Mouse (Mus musculus) heart, adult 2 months (tissue): ENCODE results near the gene Grik2. TPM values are rescaled to one million over a fixed set of nuclear protein-coding genes. Genes with fewer than 3 reads are reported as not detected.

Source experiments
- DNase-seq, 2 experiments: peaks; one replicate each; pipeline ENCODE4 v3.0.0; 2021
- H3K27ac ChIP-seq: fragments of 200-600 bp; 2 replicates; pipeline ENCODE4 v1.8.1; 2022
- H3K27me3 ChIP-seq: fragments of 200-500 bp; 2 replicates; pipeline ENCODE4 v1.6.1; 2012; ENCODE audit warnings: mild to moderate bottlenecking, low read length, inconsistent platforms, mixed read lengths; ENCODE audit not compliant: control insufficient read depth, insufficient read depth
- H3K36me3 ChIP-seq: fragments of 200-500 bp; 2 replicates; pipeline ENCODE4 v1.6.1; 2012; ENCODE audit warnings: low read length, inconsistent platforms; ENCODE audit not compliant: control insufficient read depth, insufficient read depth
- H3K4me1 ChIP-seq: fragments of 200-500 bp; 2 replicates; pipeline ENCODE4 v1.6.1; 2011; ENCODE audit warnings: low read length; ENCODE audit not compliant: control insufficient read depth, insufficient read depth
- H3K4me3 ChIP-seq: fragments of 200-600 bp; 2 replicates; pipeline ENCODE4 v1.8.1; 2022
- H3K79me2 ChIP-seq: fragments of 200-500 bp; replicated peaks from 2 replicates; pipeline ENCODE4 v1.6.1; 2012; ENCODE audit warnings: mild to moderate bottlenecking, inconsistent platforms, low read length, moderate library complexity, mixed read lengths; ENCODE audit not compliant: control insufficient read depth, insufficient read depth
- H3K9ac ChIP-seq: fragments of 200-500 bp; 2 replicates; pipeline ENCODE4 v1.6.1; 2012; ENCODE audit warnings: low read depth, mild to moderate bottlenecking, control low read depth, inconsistent platforms, low read length, mixed read lengths
- CTCF ChIP-seq: fragments of 200-600 bp; IDR thresholded peaks from 2 replicates; pipeline ENCODE4 v1.8.1; 2022; ENCODE audit warnings: antibody characterized with exemption, mild to moderate bottlenecking, moderate library complexity
- EP300 ChIP-seq: fragments of 200-500 bp; IDR thresholded peaks from 2 replicates; pipeline ENCODE4 v1.6.1; 2011; ENCODE audit warnings: low read depth, low read length, control low read depth; ENCODE audit not compliant: insufficient read depth
- POLR2A ChIP-seq: fragments of 200-500 bp; IDR thresholded peaks from 2 replicates; pipeline ENCODE4 v1.6.1; 2011; ENCODE audit warnings: mild to moderate bottlenecking, low read depth, low read length, control low read depth; ENCODE audit not compliant: insufficient read depth
- WGBS: fragments of 180-500 bp; shearing (Covaris S2); methylation state at CpG from one replicate; pipeline ENCODE4 v1.1.7; 2018; 5-methylcytosine and 5-hydroxymethylcytosine counted together
- intact Hi-C: fragments of 180-260 bp; cut with DNase I; formaldehyde crosslinking; loops from one replicate; pipeline ENCODE4 v1.15.1; 2025
- polyA plus RNA-seq: library from polyadenylated mRNA; depleted of rRNA; stranded (reverse); fragments of >200 nt; gene quantifications from 2 replicates; pipeline ENCODE4 v1.2.3, GENCODE M21; 2012
- total RNA-seq, 2 experiments: library from RNA; stranded (reverse); gene quantifications; 2 replicates each; pipeline ENCODE4 v1.2.3; 2021

Gene Grik2
- total and polyA plus RNA-seq, 3 experiments = 0.18 to 0.66 (median 0.47) TPM

DNA sequence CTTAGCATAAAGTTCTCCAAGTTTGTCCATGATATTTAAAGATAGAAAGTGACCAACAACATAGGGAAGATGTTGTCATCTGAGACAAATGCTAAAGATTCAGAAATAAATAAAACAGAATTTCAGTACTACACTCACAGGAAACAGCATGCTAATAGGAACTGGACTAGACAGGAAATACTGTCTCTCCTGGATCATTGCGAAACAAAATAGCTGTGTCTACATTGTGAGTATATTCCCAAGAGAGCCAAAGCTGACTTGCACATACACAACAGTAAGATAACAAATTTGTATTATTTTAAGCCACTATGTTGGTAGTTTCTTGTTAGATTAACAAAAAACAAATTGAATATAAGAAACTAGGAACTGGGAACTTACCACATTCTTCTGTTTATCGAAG lies 64.9 kb downstream of the Grik2 start:
- Histone ChIP-seq H3K36me3 (no peaks in the 10 kb centered on the region), H3K9ac (no peak overlapping the region), H3K4me1 (no peaks in the 10 kb centered on the region), H3K4me3 (no peak overlapping the region), H3K27me3 (no peaks in the 10 kb centered on the region), H3K79me2 (no peaks in the 10 kb centered on the region), H3K27ac (no peak overlapping the region)
- intact Hi-C loops = no loop called here
- TF ChIP-seq CTCF (no peak), EP300 (no peak), POLR2A (no peak)
- WGBS = 44% methylated on average over 2 of the region's 2 CpGs
- no peak for DNase-seq

DNA sequence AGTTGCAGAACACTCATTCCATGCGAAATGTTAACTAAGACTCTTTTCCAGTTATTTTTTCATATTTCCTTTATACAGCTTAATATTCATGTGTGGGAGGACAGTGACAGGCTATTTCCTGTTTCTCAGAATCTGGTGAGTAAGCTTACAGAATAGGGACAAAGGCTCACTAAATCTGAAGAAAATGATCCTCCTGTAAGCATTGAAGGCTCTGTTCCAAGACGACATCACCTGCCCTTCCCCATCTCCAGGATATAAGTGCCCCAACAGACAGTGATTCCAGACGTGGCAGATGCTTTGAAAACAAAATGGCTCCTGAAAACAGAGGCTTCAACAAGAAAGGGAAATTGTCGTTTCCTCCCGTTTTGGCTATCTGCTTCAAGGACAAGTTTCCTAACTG lies 71.7 kb downstream of the Grik2 start:
- DNase-seq = no peak
- 26% methylated on average over 5 of the region's 5 CpGs for WGBS
- H3K36me3 ChIP-seq = no peaks in the 10 kb centered on the region
- no peaks in the 10 kb centered on the region for H3K27me3 ChIP-seq
- no peak overlapping the region for H3K27ac ChIP-seq
- H3K79me2 ChIP-seq = no peaks in the 10 kb centered on the region
- no peak for TF ChIP-seq EP300
- no peak overlapping the region for H3K9ac ChIP-seq
- no peaks in the 10 kb centered on the region for H3K4me1 ChIP-seq
- H3K4me3 ChIP-seq = no peak overlapping the region
- intact Hi-C loops = no loop called here

- Histone ChIP-seq H3K27ac (no peak overlapping the region), H3K27me3 (no peaks in the 10 kb centered on the region), H3K4me3 (no peak overlapping the region), H3K79me2 (no peaks in the 10 kb centered on the region), H3K36me3 (no peaks in the 10 kb centered on the region), H3K9ac (no peak overlapping the region), H3K4me1 (no peaks in the 10 kb centered on the region)
- TF ChIP-seq POLR2A = no peak
- no peak for TF ChIP-seq EP300
- TF ChIP-seq CTCF = no peak
- WGBS = 88% methylated on average over 3 of the region's 3 CpGs
- intact Hi-C loops = no loop called here
- DNase-seq = no peak
Observed at GRCm38 (mm10) chr10:49709748-49710147, 78.8 kb downstream of the Grik2 start.

GRCm38 (mm10) chr10:49704446-49704845 lies 84.1 kb downstream of the Grik2 start:
- TF ChIP-seq CTCF (no peak), EP300 (no peak), POLR2A (no peak)
- intact Hi-C loops = no loop called here
- no peak overlapping the region for H3K4me3 ChIP-seq
- H3K4me1 ChIP-seq = no peaks in the 10 kb centered on the region
- no peaks in the 10 kb centered on the region for H3K79me2 ChIP-seq
- no peak for DNase-seq
- no peaks in the 10 kb centered on the region for H3K36me3 ChIP-seq
- no peak overlapping the region for H3K27ac ChIP-seq
- 75% methylated on average over 8 of the region's 8 CpGs for WGBS
- H3K27me3 ChIP-seq = no peaks in the 10 kb centered on the region
- no peak overlapping the region for H3K9ac ChIP-seq

DNA sequence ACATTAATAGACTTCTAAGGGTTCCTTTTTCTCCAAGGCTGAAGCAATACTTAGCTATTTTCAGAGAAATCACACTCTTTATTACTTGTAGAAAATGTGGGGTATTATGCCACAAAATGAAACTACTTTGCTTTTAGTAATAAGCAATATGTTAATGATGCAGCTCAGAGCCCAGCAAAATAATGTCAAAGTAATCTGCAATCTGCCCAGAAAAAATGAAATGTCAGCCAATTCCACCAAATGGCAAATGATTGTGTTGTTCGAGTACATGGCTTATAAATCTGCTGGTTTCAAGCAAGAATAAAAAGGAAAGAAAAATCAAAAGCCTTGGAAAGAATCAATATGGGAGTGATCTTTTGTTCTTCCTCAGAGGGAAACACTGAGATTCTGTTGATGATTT lies 136.2 kb downstream of the Grik2 start:
- 46% methylated on average over 1 of the region's 1 CpGs for WGBS
- Histone ChIP-seq H3K36me3 (no peaks in the 10 kb centered on the region), H3K27me3 (no peaks in the 10 kb centered on the region), H3K4me1 (no peaks in the 10 kb centered on the region), H3K4me3 (no peak overlapping the region), H3K9ac (no peak overlapping the region), H3K79me2 (no peaks in the 10 kb centered on the region), H3K27ac (no peak overlapping the region)
- TF ChIP-seq EP300 (no peak), CTCF (no peak), POLR2A (no peak)
- intact Hi-C loops = no loop called here
- no peak for DNase-seq

DNA sequence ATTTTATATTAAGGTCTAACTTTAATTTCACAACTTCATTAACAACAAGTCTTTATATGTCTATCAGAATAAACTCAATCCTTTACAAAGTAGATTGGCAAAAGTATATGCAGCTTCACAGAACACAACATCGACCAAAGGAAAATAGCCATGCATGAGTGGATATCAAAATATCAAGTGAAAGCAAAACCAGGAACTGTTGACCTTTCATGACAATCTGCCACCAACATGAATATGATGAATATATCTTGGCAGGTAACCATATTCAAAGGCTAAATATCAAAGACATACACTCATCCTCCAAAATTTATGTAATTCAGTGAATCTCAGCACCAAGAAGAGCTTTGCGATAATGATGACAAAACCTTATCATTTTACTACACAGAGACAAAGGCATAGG lies 141.4 kb downstream of the Grik2 start:
- TF ChIP-seq POLR2A (no peak), CTCF (no peak), EP300 (no peak)
- intact Hi-C loops = no loop called here
- 89% methylated on average over 2 of the region's 2 CpGs for WGBS
- Histone ChIP-seq H3K79me2 (no peaks in the 10 kb centered on the region), H3K4me1 (no peaks in the 10 kb centered on the region), H3K36me3 (no peaks in the 10 kb centered on the region), H3K4me3 (no peak overlapping the region), H3K27me3 (no peaks in the 10 kb centered on the region), H3K9ac (no peak overlapping the region), H3K27ac (no peak overlapping the region)
- DNase-seq = no peak

DNA sequence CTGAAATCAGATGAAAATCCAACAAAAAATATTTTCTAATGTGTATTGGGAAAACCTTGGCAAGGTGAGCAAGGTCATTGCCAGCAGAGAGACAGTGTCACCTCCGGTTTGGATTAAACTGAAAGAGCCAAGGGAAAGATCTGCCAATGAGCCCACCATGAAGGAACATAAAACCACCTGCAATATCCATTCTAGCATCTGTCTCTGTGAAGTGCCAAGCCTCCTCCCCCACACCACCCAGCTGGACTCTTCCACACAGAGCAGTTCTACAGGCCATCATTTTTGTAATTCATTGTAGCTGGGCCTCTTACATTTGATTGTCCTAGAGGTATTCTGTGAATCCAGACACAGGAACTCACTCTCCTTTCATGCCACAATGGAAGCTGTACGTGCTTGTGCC lies 148.7 kb downstream of the Grik2 start:
- H3K27me3 ChIP-seq = no peaks in the 10 kb centered on the region
- H3K4me3 ChIP-seq = no peak overlapping the region
- no peak for DNase-seq
- H3K79me2 ChIP-seq = no peaks in the 10 kb centered on the region
- intact Hi-C loops = no loop called here
- TF ChIP-seq CTCF (no peak), EP300 (no peak), POLR2A (no peak)
- no peaks in the 10 kb centered on the region for H3K4me1 ChIP-seq
- H3K36me3 ChIP-seq = no peaks in the 10 kb centered on the region
- WGBS = 78% methylated on average over 2 of the region's 2 CpGs
- H3K27ac ChIP-seq = no peak overlapping the region
- no peak overlapping the region for H3K9ac ChIP-seq
